Mouse (Mus musculus): ENCODE data around the gene Ctsa. TPM values are rescaled to one million over a fixed set of nuclear protein-coding genes. Genes with fewer than 3 reads are reported as not detected.
"Not testable (repeated sequence)": the region's sequence is repeated elsewhere in the genome, so short reads cannot be mapped to it uniquely, and the experiment has no call there.

The Ctsa gene
- polyA plus RNA-seq, 1 experiment: 289 TPM

- DNase-seq: no peak
Measured at GRCm38 (mm10) chr2:164871602-164872303, 39.1 kb downstream of the Ctsa start.

GRCm38 (mm10) chr2:164873621-164874020 lies 40.9 kb downstream of the Ctsa start:
- H3K4me1 ChIP-seq (ENCODE audit: control insufficient read depth, insufficient read depth, low read length): peaks cover 13% of the 10 kb centered on the region
- 31% methylated on average over 3 of the region's 3 CpGs for WGBS
- H3K4me3 ChIP-seq (replicated peaks; ENCODE audit: extremely low read depth, low read depth, low read length): no peak overlapping the region
- no peak for DNase-seq
- TF ChIP-seq CTCF (IDR thresholded peaks at IDR 0.05; ENCODE audit: insufficient read depth, low read length): no peak
- no peak for TF ChIP-seq POLR2A (IDR thresholded peaks at IDR 0.05; ENCODE audit: borderline replicate concordance, extremely low read depth, low read depth, low read length)

More at GRCm38 (mm10) chr2:164871602-164872303, 39.1 kb downstream of the Ctsa start:
- Histone ChIP-seq H3K4me3 (replicated peaks; ENCODE audit: extremely low read depth, low read depth, low read length) (no peak overlapping the region), H3K4me1 (ENCODE audit: control insufficient read depth, insufficient read depth, low read length) (peaks cover 9% of the 10 kb centered on the region; the same call in 1 of the 2 replicates)
- TF ChIP-seq CTCF (IDR thresholded peaks at IDR 0.05; ENCODE audit: insufficient read depth, low read length) (no peak), POLR2A (IDR thresholded peaks at IDR 0.05; ENCODE audit: borderline replicate concordance, extremely low read depth, low read depth, low read length) (no peak)
- 61% methylated on average over 6 of the region's 6 CpGs for WGBS

- DNase-seq: no peak
- 13% methylated on average over 1 of the region's 1 CpGs for WGBS
- no peak for TF ChIP-seq CTCF (IDR thresholded peaks at IDR 0.05; ENCODE audit: insufficient read depth, low read length)
- TF ChIP-seq POLR2A (IDR thresholded peaks at IDR 0.05; ENCODE audit: borderline replicate concordance, extremely low read depth, low read depth, low read length): peak; percentile 46; the same call in 1 of the 2 replicates
- Histone ChIP-seq H3K4me3 (replicated peaks; ENCODE audit: extremely low read depth, low read depth, low read length) (no peak overlapping the region), H3K4me1 (ENCODE audit: control insufficient read depth, insufficient read depth, low read length) (peaks cover 13% of the 10 kb centered on the region)
Measured at GRCm38 (mm10) chr2:164874239-164874769, 41.6 kb downstream of the Ctsa start.

GRCm38 (mm10) chr2:164875648-164876047 lies 43.0 kb downstream of the Ctsa start:
- not testable (repeated sequence) for H3K4me3 ChIP-seq (replicated peaks; ENCODE audit: extremely low read depth, low read depth, low read length); DNase-seq
- peaks cover 15% of the 10 kb centered on the region for H3K4me1 ChIP-seq (ENCODE audit: control insufficient read depth, insufficient read depth, low read length)
- WGBS: 45% methylated on average over 2 of the region's 2 CpGs

- H3K4me3 ChIP-seq (replicated peaks; ENCODE audit: extremely low read depth, low read depth, low read length); DNase-seq: not testable (repeated sequence)
- 75% methylated on average over 11 of the region's 11 CpGs for WGBS
- peaks cover 19% of the 10 kb centered on the region for H3K4me1 ChIP-seq (ENCODE audit: control insufficient read depth, insufficient read depth, low read length)
Measured at GRCm38 (mm10) chr2:164877376-164878215, 44.9 kb downstream of the Ctsa start.

GRCm38 (mm10) chr2:164878509-164879227 lies 46.0 kb downstream of the Ctsa start:
- peak; percentile 66 for DNase-seq
- TF ChIP-seq CTCF (IDR thresholded peaks at IDR 0.05; ENCODE audit: insufficient read depth, low read length) (peak; percentile 26; the same call in 1 of the 2 replicates), POLR2A (IDR thresholded peaks at IDR 0.05; ENCODE audit: borderline replicate concordance, extremely low read depth, low read depth, low read length) (peak; percentile 52; the same call in 1 of the 2 replicates)
- under 1% methylated on average over 28 of the region's 28 CpGs for WGBS
- peaks cover 16% of the 10 kb centered on the region for H3K4me1 ChIP-seq (ENCODE audit: control insufficient read depth, insufficient read depth, low read length)
- H3K4me3 ChIP-seq (replicated peaks; ENCODE audit: extremely low read depth, low read depth, low read length): peak overlapping the region; percentile 78

GRCm38 (mm10) chr2:164879228-164879567 lies 46.5 kb downstream of the Ctsa start, which contains the start of gene Pcif1:
TSS of gene Pcif1 (plus strand) at chr2:164879304.
- Histone ChIP-seq H3K4me1 (ENCODE audit: control insufficient read depth, insufficient read depth, low read length) (peaks cover 16% of the 10 kb centered on the region), H3K4me3 (replicated peaks; ENCODE audit: extremely low read depth, low read depth, low read length) (peak within 1 kb of the TSS; percentile 98)
- WGBS: 2% methylated on average over 40 of the region's 40 CpGs
- DNase-seq: no peak
- TF ChIP-seq POLR2A (IDR thresholded peaks at IDR 0.05; ENCODE audit: borderline replicate concordance, extremely low read depth, low read depth, low read length) (peak; percentile 94; the same call in 1 of the 2 replicates), CTCF (IDR thresholded peaks at IDR 0.05; ENCODE audit: insufficient read depth, low read length) (no peak)

GRCm38 (mm10) chr2:164879568-164880277 lies 47.0 kb downstream of the Ctsa start:
- WGBS: under 1% methylated on average over 65 of the region's 72 CpGs
- Histone ChIP-seq H3K4me1 (ENCODE audit: control insufficient read depth, insufficient read depth, low read length) (peaks cover 13% of the 10 kb centered on the region), H3K4me3 (replicated peaks; ENCODE audit: extremely low read depth, low read depth, low read length) (peak overlapping the region; percentile 98)
- peak; percentile 90 for DNase-seq
- TF ChIP-seq POLR2A (IDR thresholded peaks at IDR 0.05; ENCODE audit: borderline replicate concordance, extremely low read depth, low read depth, low read length) (peak; percentile 99), CTCF (IDR thresholded peaks at IDR 0.05; ENCODE audit: insufficient read depth, low read length) (no peak)

GRCm38 (mm10) chr2:164882619-164883018 lies 49.9 kb downstream of the Ctsa start:
- no peak overlapping the region for H3K4me3 ChIP-seq (replicated peaks; ENCODE audit: extremely low read depth, low read depth, low read length)
- TF ChIP-seq POLR2A (IDR thresholded peaks at IDR 0.05; ENCODE audit: borderline replicate concordance, extremely low read depth, low read depth, low read length) (no peak), CTCF (IDR thresholded peaks at IDR 0.05; ENCODE audit: insufficient read depth, low read length) (no peak)
- peaks cover 6% of the 10 kb centered on the region for H3K4me1 ChIP-seq (ENCODE audit: control insufficient read depth, insufficient read depth, low read length)
- 79% methylated on average over 9 of the region's 9 CpGs for WGBS
- DNase-seq: no peak

Data from lung, adult 2 months (tissue).